Mouse (Mus musculus) hematopoietic stem cell, adult 5-6 weeks (primary cell): ENCODE data around the gene Amz1. TPM values are rescaled to one million over a fixed set of nuclear protein-coding genes. Genes with fewer than 3 reads are reported as not detected.
A peak's percentile ranks its signal among the peaks of the same experiment; 100 is the strongest.

Experiments
- ATAC-seq, 2 experiments: fragments of 125-278 bp in 1 of 2; replicated peaks in 1 of 2; 2 replicates each; pipeline ENCODE4 v1.8.0; 2016 to 2017; ENCODE audit warnings: inconsistent platforms in 2 of 2, mild to moderate bottlenecking in 2 of 2, moderate number of reproducible peaks in 2 of 2, low read depth in 1 of 2, moderate TSS enrichment in 1 of 2; ENCODE audit not compliant: low FRiP score in 2 of 2, poor library complexity in 2 of 2, severe bottlenecking in 2 of 2, insufficient read depth in 1 of 2, low TSS enrichment in 1 of 2
- total RNA-seq: library from RNA; stranded (forward); fragments of 172-1452, 232-1000 nt; gene quantifications from 2 replicates; pipeline ENCODE4 v1.2.3, GENCODE M21; 2017

Gene Amz1
- total RNA-seq, 1 experiment from 2014 or later = 0.74 TPM

DNA sequence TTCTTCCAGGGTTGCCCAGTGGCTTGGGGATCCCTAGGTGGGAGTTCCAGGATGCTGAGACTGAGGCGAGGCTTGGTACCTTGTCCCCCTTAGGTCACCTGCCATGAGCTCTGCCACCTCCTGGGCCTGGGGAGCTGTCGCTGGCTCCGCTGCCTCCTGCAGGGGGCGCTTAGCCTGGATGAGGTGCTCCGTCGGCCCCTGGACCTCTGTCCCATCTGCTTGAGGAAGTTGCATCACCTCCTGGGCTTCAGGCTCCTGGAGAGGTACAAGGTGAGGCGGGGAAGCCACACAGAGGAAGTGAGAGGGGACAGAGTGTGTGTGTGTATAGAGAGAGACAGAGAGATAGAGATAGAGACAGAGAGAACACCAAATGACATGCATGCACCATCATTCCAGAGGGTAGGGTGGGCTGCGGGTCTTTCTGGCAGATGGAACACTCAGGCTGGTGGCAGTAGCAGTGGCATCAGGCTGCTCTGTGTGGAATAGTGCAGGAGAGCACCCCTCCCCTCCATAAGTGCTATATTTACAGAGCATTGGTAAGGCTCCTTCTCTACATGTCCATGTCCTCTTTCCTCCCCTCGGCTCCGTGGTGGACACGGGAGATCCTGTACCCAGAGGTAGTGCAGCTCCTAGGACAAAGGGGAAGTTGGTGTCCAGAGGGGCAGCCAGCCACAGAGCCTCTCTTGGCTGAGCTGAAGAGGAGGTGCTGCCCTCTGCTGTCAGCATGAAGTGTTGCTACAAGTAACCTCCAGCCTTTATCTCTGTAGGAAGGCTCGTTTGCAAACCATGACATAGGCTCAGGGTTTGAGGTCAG is 25.3 kb downstream of the Amz1 start:
- peak; percentile 86 to 87 for ATAC-seq

DNA sequence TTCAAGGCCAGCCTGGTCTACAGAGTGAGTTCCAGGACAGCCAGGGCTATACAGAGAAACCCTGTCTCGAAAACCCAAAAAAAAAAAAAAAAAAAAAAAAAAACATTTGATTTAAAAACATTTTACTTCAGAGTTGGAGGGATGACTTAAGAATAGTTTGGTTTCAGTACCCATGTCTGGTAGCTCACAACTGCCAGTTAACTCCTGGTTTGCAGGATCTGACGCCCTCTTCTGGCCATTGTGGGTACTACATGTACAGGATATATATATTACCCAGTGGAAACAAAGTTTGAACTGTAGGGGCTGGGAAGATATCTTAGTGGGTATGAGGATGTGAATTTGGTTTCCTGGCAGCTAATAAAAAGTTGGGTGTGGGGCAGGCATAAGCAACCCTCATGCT is 27.0 kb downstream of the Amz1 start:
- ATAC-seq = no peak

DNA sequence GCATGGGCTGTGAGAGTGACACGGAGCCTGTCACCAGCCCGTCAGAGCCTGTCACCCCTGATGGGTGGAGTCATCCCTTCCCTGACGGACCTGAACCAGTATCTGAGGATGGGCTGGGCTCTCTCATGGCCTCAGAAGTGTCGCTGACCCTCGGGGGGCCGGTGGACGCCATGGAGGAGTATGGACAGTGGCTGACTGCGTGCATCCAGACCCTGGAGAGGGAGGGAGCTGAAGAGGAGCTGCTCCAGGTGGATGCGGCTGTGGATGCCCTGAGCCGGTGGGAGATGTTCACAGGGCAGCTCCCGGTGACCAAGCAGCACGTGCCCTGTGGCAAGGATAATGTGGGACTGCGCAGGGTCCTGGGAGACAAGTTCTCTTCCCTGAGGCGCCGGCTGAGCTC is 28.1 kb downstream of the Amz1 start:
- no peak for ATAC-seq

DNA sequence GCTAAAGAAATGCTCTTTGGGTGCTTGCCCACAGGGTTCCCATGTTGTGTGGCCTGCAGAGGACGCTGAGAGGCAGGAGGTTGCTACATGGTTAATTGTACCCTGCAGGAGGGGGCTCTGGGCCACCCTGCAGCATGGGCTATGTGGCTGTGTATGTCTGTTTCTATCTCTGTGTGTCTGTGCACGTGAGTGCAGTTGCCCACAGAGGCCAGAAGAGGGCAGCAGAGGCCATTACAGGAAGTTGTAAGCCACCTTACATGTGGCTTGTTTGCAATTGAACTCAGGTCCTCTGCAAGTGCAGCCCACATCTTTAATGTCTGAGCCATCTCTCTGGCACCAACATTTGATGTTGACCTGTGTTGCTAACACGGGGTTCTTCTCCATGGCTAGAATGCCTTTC is 28.7 kb downstream of the Amz1 start:
- ATAC-seq = no peak

DNA sequence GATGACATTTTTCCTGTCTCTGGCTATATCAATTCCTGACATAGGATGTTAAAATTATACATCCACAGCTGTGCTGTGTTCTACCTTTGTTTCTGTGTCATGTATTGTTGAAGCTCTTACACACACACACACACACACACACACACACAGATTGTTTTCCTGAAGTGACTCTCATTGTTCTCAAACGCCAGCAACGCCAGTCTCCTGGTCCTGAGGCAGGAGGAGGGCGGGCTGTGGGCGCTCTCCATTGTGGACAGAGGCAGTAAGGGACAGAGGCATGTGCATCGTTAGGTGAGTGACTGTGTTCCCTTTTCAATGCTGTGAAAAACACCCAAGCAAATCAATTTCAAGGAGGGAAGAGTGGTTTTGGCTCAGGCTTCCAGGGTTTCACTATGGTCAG is 29.3 kb downstream of the Amz1 start:
- ATAC-seq = no peak

DNA sequence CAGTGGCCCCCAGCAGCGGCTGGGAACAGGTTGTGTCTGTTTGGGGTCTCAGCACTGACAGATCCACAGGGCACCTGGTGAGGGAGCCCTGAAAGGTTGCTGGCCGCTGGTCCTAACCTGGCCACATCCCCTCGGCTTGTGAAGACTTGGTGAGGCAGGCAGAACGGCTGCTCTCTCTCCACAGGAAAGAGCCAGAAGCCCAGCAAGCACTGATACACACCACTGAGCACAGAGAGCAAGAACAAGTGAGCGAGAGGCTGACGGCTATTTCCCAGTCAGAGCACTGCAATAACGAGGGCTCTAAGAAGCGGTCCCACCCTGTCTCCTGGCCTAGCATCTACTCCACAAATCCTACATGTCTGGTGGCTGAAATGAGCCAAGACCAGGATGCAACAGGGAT is 34.9 kb downstream of the Amz1 start:
- no peak for ATAC-seq

DNA sequence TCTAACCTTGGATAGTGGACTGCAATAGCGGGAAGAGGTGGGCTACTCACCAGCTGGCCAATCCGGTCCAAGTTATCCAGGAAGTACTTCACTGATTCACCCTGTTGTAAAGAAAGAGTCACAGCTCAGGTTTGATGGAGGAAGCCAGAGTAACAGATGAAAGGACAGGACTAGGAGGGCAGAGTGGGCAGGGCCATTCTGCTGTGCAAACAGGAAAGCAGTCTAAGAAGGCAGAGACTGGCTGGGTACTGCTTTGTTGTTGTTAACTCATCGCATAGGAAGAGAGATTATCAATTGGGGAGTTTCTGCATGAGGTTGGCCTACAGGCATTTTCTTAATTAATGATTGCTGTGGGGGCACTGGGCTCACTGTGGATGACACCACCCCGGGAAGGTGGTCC is 38.6 kb downstream of the Amz1 start:
- no peak for ATAC-seq

DNA sequence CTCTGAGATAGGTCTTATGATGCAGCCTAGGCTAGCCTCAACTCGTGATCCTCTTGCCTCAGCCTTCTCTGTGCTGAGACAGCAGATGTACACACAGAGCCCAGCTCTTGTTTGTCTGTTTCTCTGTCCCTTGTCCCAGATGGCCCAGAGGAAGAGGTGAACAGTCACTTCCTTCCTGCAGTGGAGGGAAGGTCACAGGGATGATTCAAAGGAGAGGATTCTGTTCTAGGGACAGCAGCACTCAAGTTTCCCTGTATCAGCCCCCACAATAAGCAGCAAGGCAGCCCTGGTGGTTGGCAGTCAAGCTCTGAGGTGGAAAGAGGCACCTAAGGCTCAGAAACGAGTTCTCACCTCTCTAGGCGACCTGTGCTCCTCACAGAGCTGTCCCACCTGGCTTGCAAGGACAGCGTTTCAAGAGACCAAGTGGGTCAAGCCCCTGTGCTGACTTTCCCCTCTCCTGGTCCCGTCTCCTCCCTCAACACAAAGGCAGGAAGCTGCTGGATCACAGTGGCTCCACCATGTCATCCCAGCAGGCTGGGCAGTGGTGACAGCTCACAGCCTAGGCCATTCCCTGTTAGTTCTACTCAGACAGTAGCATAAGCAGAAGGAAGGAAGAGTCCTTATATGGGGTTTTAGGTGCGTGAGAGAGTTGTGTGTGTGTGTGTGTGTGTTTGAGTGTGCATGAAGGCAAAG is 41.1 kb downstream of the Amz1 start:
- no peak; a peak in 1 of 4 replicates for ATAC-seq

DNA sequence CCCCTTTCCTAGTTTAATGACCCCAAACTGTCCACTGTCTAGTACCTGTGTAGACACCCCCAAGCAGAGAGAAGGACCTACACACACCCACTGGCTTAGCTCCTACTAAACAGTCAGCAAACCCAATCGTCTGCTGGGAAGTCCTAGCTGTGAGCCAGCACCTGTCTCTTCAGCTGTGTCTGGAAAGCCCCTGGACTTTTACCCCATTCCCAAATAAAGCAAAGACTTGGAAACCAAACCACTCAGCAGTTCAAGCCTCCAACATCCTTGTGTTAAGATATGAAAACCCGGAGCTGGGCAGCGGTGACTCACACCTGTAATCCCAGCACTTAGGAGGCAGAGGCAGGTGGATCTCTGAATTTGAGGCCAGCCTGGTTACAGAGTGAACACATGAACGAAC is 42.6 kb downstream of the Amz1 start:
- no peak for ATAC-seq

DNA sequence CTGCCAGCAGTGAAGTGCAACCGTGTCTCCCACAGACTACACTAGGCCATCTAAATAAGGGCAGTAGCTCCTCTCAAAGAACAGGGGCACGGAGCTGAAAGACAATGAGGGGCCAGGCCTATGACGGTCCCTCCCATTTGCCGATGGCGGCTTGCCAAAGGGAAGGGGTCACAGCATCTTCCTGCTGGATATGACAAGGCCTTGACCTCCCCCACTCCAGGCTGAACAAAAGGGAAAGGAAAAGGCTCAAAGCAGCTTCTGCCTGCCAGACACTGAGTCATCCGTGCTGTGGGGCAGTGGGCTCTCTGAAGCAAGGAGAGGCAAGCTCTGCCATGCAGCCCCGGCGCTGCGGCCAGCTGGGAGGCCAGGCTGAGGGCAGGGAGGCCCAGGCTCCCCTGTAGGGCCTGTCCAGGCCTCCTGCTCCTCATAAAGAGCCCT is 43.8 kb downstream of the Amz1 start:
- ATAC-seq = no peak

DNA sequence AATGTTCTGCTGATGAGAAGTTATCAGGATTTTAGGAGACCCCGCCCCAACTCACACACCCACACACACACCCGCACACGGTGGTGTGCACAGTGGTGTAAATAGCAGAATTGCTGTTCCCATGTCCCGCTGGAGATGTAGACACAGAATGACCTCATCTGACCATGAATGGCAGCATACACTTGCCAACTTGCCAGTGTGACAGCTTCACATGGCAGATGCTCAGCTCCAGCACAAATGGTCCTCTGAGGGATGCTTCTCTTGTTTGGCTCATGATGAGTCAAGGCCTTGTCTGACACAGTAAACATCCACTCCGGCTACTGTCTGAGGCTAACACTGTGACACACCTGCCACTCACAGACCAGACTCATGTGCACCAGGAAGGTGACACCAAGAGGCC is 44.4 kb downstream of the Amz1 start:
- ATAC-seq = no peak

DNA sequence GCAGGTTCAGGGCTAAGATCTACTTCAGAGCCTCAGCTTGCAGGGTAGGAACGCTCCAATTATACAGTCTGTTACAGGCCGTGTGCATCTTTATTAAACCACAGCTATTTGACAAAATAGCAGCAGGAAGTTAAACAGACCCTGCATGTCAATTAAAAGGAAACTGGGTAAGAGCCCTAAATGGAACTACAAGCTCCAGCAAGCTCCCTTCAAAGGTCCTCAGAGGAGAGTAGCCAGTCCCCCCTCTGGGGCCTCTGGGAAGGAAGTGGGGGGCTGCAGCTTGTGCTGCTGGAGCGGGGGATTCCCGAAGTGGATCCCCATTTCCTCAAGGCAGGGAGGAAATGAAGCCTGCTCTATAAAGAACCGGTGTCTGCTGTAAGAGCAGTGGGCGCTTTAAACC is 47.7 kb downstream of the Amz1 start:
- ATAC-seq = peak; percentile 42 to 56; a peak in 3 of 4 replicates

DNA sequence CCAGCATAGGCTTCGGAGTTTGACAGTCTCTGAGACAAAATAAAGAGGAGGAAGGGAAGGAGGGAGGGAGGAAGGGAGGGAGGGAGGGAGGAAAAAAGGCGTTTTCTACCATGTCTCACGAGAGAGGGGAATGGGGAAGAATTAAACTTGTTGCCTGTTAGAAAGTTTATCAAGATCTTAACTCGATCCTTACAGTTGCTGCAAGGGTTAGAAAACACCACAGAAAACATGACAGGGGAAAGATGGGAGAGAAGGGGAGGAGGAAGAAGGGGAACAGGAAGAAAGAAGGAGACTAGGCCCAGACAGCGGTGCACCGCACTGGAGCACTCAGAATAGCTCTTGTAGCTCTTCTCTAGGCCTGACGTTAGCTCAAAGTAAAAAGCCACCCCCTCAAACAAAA is 48.2 kb downstream of the Amz1 start:
- ATAC-seq = no peak; a peak in 1 of 4 replicates

DNA sequence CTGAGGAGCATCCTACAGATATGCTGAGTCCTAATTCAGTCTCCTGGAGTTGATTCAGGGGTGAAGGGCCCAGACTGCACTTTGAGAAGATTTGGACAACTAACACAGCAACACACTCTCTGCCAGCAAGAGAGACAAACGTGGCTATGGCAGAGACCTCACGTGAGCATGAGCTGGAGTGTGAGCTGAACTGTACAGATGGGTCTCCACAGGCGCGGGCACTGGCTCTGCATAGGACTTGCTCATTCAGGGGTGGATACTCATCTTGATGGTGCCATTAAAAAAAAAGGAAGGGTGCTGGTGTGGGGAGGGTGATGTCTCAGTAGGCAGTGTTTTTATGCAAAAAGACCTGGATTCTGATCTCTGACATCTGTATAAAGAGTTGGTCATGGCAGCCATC is 51.2 kb downstream of the Amz1 start:
- no peak for ATAC-seq

DNA sequence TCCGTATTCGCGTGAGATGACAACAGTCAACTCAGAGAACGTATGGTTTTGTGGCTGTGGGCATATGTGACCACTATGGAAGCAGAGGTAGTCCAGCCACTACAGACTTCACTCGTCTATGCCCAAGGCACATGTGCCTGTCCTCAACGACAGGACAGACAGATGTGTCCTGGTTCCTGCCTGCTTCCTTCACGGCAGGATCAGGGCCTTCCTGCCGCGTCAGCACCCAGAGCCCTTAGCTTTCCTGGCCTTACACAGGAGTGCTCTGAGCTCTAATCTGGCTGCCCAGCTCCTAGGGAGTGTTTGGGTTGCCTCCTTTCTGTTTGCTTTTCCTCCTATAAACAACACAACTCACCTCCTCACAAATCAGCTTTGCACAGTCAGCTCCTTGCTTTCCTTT is 53.0 kb downstream of the Amz1 start:
- peak in 1 of 2 experiments; percentile 20; a peak in 1 of 4 replicates for ATAC-seq

DNA sequence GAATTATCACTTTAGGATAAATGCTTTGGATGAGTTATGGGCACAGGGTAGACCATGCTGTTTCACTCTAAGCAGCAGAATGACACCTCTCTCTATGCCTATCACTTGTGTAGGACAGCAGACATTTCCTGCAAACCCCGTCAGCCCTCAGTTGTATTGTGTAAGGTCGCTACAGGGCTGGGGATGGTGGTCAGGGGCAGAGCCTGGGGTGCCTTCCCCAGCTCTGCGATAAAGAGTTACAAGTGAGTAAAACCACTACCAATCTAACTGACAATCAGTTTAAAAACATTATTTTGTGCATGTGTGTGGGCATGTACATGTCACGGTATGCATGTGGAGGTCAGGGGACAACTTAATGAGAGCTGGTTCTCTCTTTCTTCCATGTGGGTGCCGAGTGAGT is 57.2 kb downstream of the Amz1 start:
- ATAC-seq = no peak

DNA sequence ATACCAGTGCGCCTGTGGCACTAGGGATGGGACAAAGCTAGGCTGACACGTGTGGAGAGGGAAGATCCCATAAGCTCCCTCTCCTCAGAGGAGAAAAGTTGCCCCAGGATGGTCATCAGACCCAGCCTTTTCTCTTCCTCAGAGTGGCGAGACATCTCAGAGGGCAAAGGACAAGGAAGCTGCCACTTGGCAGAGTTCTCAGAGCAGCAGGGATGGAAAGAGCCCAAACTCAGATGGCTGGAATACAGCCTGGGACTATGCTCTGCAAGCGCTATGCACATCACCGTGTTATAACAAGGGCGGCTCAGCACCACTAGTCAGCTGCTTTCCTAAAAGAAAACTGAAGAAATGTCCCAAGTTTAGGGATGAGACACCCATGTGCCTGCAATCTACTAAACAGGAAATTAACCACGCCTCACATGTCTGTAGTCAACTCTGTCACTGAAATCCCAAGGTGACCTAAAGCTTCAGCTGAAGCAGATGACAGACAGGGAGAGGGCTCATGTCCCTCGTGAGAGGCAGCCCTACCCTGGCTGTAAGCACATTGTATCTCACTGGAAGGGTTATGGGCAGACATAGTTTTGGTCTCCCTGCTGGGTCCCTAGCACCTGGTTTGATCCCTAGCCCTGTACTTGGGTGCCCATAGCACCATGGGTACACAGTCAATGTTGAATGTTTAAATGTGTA is 58.1 kb downstream of the Amz1 start:
- ATAC-seq = no peak

DNA sequence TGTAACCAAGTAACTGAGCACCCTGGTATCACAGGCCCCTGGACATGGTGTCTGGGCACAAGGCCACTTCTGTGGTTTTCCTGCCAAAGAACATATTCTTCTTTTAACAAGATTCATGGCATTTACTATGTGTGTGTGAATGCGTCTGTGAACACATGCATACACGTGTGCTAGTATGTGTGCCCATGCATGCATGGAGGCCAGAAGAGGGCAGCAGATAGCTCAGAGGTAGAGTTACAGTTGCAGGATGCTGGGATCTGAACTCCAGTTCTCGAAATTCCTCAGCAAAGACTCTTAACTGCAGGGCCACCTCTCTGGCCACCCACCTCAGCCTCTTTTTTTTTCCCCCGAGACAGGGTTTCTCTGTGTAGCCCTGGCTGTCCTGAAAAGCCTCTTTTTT is 59.6 kb downstream of the Amz1 start:
- ATAC-seq = no peak
